Mouse (Mus musculus): Measurements from ENCODE around the gene Flot2. TPM values are rescaled to one million over a fixed set of nuclear protein-coding genes. Genes with fewer than 3 reads are reported as not detected.
A peak's percentile ranks its signal among the peaks of the same experiment; 100 is the strongest.

The Flot2 gene
- polyA plus RNA-seq, 1 experiment from 2014 or later: 112 TPM

DNA sequence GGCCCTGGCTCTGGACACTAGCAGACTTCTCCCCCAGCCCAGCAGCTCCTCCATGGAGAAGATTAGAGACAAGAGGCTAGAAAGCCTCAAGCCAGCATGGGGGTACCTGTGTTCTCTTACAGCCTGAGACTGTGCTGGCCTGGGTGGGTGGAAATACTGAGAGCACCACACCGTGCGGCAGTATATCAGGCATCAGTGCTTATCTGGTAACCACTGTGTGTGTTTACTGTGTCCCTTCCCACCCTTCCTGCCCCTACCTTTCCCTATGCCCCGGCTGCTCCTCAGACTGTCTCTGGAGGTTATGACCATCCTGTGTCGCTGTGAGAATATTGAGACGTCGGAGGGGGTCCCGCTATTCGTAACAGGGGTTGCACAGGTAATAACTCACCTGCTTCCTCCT, 15.3 kb downstream of the Flot2 start:
- peaks cover 13% of the 10 kb centered on the region for H3K36me3 ChIP-seq (ENCODE audit: control insufficient read depth, insufficient read depth)
- ATAC-seq (replicated peaks; ENCODE audit: extremely low read depth, insufficient read depth, low FRiP score): no peak
- H3K27me3 ChIP-seq (ENCODE audit: control insufficient read depth, insufficient read depth, low read length): no peaks in the 10 kb centered on the region
- 86% methylated on average over 8 of the region's 8 CpGs for WGBS
- no peaks in the 10 kb centered on the region for H3K4me1 ChIP-seq (ENCODE audit: control insufficient read depth, insufficient read depth, low read length)
- H3K27ac ChIP-seq (ENCODE audit: low read length): no peak overlapping the region
- no peak overlapping the region for H3K4me2 ChIP-seq (ENCODE audit: low read depth, low read length)
- no peak overlapping the region for H3K4me3 ChIP-seq (ENCODE audit: low read length)
- no peaks in the 10 kb centered on the region for H3K9me3 ChIP-seq (replicated peaks; ENCODE audit: control insufficient read depth, low read length)
- H3K9ac ChIP-seq (ENCODE audit: low read length): no peak overlapping the region

DNA sequence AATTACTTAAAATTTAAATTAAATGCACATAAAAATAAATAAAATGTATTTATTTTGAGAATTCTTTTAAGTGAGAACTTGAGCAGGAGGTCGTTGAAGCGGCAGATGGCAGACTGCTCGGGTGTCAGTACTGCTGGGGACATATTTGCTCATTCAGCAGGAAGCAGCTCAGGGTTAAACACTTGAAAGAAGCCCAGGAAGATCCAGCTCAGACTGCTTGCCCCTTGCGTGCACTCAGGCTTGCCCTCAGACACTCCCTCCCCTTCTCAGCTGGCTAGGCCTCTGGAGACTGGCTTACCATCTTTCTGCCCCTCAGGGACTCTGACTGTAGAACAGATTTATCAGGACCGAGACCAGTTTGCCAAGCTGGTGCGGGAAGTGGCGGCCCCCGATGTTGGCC, 19.2 kb downstream of the Flot2 start:
- Histone ChIP-seq H3K9ac (ENCODE audit: low read length) (no peak overlapping the region), H3K27me3 (ENCODE audit: control insufficient read depth, insufficient read depth, low read length) (no peaks in the 10 kb centered on the region), H3K4me2 (ENCODE audit: low read depth, low read length) (no peak overlapping the region), H3K4me1 (ENCODE audit: control insufficient read depth, insufficient read depth, low read length) (peaks cover 2% of the 10 kb centered on the region; the same call in 1 of the 2 replicates), H3K4me3 (ENCODE audit: low read length) (no peak overlapping the region), H3K27ac (ENCODE audit: low read length) (no peak overlapping the region), H3K9me3 (replicated peaks; ENCODE audit: control insufficient read depth, low read length) (no peaks in the 10 kb centered on the region), H3K36me3 (ENCODE audit: control insufficient read depth, insufficient read depth) (peaks cover 16% of the 10 kb centered on the region)
- no peak for ATAC-seq (replicated peaks; ENCODE audit: extremely low read depth, insufficient read depth, low FRiP score)
- WGBS: 83% methylated on average over 8 of the region's 8 CpGs

DNA sequence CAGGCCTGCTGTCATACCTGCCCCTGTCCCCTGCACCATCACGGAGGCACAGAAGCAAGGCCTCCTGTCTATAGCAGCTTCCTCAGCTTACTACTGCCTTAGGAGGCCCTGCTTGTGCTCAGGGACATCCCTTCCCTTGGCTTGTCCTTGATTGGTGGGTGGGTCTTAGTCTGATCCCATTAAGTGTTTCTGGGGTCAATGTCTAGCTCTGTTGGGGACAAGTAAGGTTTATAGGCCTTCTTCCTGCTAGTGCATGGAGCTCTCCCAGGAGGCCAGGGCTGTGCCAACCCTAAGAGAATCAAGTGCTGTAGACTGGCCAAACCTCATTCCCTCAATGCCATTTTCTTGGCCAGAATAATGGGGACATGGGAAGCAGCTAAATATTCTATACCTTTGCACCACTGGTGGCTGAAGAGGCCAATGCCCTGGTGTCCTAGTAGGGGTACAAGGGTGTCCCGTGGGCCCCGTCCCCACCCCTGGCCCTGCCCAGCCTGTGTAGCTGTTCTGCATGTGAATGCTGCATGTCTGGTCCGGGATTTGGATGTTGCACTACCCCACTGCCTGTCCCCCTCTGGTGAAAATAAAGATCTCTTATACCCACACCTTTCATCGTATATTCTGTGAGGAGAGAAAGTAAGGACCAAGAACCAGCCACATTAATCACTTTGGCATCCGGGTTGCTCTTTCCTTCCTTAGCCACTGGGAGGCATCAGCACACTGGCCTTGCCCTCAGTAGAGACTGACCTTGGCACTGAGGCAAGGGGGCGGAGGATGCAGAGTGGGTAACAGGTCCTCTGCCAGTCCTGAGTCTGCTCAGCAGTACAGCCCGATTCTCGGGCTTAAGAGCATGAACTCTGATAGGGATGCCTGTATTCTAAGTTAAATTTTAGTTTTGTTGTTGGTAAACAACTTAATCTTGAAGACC, 22.4 kb downstream of the Flot2 start:
- H3K9ac ChIP-seq (ENCODE audit: low read length): no peak overlapping the region
- H3K36me3 ChIP-seq (ENCODE audit: control insufficient read depth, insufficient read depth): peaks cover 13% of the 10 kb centered on the region
- H3K4me1 ChIP-seq (ENCODE audit: control insufficient read depth, insufficient read depth, low read length): peaks cover 2% of the 10 kb centered on the region; the same call in 1 of the 2 replicates
- H3K9me3 ChIP-seq (replicated peaks; ENCODE audit: control insufficient read depth, low read length): no peaks in the 10 kb centered on the region
- no peaks in the 10 kb centered on the region for H3K27me3 ChIP-seq (ENCODE audit: control insufficient read depth, insufficient read depth, low read length)
- H3K4me2 ChIP-seq (ENCODE audit: low read depth, low read length): no peak overlapping the region
- no peak overlapping the region for H3K27ac ChIP-seq (ENCODE audit: low read length)
- ATAC-seq (replicated peaks; ENCODE audit: extremely low read depth, insufficient read depth, low FRiP score): peak; percentile 91
- WGBS: 41% methylated on average over 9 of the region's 9 CpGs
- no peak overlapping the region for H3K4me3 ChIP-seq (ENCODE audit: low read length)

DNA sequence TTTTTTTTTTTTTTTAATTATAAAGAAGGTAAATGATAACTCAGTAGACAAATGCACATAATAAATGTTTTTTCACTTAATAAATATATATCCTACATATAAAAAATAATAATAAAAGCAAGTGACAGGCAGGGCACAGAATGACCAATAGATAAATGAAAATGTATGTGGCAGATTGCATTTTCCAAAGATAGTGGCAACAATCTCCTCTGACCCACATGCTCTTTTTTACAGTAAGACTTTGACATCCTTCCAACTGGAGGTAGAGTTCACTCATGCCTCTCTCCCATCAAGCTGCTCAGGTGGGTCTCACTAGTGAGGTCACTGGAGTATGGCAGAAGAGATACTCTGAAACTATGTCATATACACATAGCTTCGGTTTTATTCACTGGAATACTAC, 24.8 kb downstream of the Flot2 start:
- Histone ChIP-seq H3K27me3 (ENCODE audit: control insufficient read depth, insufficient read depth, low read length) (no peaks in the 10 kb centered on the region), H3K9me3 (replicated peaks; ENCODE audit: control insufficient read depth, low read length) (no peaks in the 10 kb centered on the region), H3K4me3 (ENCODE audit: low read length) (no peak overlapping the region), H3K36me3 (ENCODE audit: control insufficient read depth, insufficient read depth) (peaks cover 10% of the 10 kb centered on the region; the same call in 1 of the 2 replicates), H3K27ac (ENCODE audit: low read length) (no peak overlapping the region), H3K4me2 (ENCODE audit: low read depth, low read length) (no peak overlapping the region), H3K4me1 (ENCODE audit: control insufficient read depth, insufficient read depth, low read length) (peaks cover 2% of the 10 kb centered on the region; the same call in 1 of the 2 replicates), H3K9ac (ENCODE audit: low read length) (no peak overlapping the region)
- WGBS: 74% methylated on average over 1 of the region's 1 CpGs
- ATAC-seq (replicated peaks; ENCODE audit: extremely low read depth, insufficient read depth, low FRiP score): no peak

DNA sequence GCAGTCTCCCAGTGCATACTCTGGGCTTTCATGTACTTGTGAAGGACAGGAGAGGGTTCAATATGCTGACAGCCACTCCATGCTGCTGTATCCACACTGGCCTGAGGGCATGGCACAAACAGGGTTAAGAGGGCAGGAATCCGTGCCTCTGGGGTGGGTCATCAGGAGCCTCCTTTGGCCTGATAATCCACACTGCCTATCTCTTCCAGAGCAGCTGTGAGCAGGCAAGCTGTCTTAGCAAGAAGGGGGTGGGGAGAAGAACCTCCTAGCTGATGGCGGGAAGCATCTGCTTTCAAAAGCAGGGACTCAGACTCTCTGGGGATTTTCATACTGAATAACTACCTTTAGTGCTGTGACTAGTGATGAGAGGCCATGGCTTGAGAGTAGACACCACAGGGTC, 28.2 kb downstream of the Flot2 start:
- H3K9me3 ChIP-seq (replicated peaks; ENCODE audit: control insufficient read depth, low read length): no peaks in the 10 kb centered on the region
- H3K4me1 ChIP-seq (ENCODE audit: control insufficient read depth, insufficient read depth, low read length): no peaks in the 10 kb centered on the region
- H3K27ac ChIP-seq (ENCODE audit: low read length): no peak overlapping the region
- H3K36me3 ChIP-seq (ENCODE audit: control insufficient read depth, insufficient read depth): no peaks in the 10 kb centered on the region
- H3K4me2 ChIP-seq (ENCODE audit: low read depth, low read length): no peak overlapping the region
- ATAC-seq (replicated peaks; ENCODE audit: extremely low read depth, insufficient read depth, low FRiP score): no peak
- no peaks in the 10 kb centered on the region for H3K27me3 ChIP-seq (ENCODE audit: control insufficient read depth, insufficient read depth, low read length)
- WGBS: 32% methylated on average over 2 of the region's 2 CpGs
- no peak overlapping the region for H3K9ac ChIP-seq (ENCODE audit: low read length)
- no peak overlapping the region for H3K4me3 ChIP-seq (ENCODE audit: low read length)

DNA sequence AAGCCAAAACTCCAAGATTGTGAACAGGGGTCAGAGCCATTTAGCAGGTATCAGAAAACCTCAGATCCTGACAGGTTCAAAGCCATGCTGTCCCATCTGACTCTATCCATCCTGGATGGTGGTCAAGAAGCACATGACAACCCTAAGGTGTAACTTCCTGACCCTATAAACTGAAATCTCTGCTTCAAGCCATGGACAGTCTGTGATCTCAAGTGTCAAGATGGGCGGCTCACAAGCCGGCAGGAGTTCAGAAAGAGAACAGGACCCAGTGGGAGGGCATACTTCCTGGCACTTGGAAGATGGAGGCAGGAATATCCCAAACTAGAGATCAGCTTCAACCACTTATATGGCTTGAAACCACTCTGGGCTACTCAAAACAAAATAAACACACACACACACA, 28.9 kb downstream of the Flot2 start:
- Histone ChIP-seq H3K9ac (ENCODE audit: low read length) (no peak overlapping the region), H3K9me3 (replicated peaks; ENCODE audit: control insufficient read depth, low read length) (no peaks in the 10 kb centered on the region), H3K36me3 (ENCODE audit: control insufficient read depth, insufficient read depth) (no peaks in the 10 kb centered on the region), H3K27me3 (ENCODE audit: control insufficient read depth, insufficient read depth, low read length) (no peaks in the 10 kb centered on the region), H3K4me1 (ENCODE audit: control insufficient read depth, insufficient read depth, low read length) (no peaks in the 10 kb centered on the region), H3K4me2 (ENCODE audit: low read depth, low read length) (no peak overlapping the region), H3K27ac (ENCODE audit: low read length) (no peak overlapping the region), H3K4me3 (ENCODE audit: low read length) (no peak overlapping the region)
- ATAC-seq (replicated peaks; ENCODE audit: extremely low read depth, insufficient read depth, low FRiP score): no peak
- WGBS: 46% methylated on average over 2 of the region's 2 CpGs

DNA sequence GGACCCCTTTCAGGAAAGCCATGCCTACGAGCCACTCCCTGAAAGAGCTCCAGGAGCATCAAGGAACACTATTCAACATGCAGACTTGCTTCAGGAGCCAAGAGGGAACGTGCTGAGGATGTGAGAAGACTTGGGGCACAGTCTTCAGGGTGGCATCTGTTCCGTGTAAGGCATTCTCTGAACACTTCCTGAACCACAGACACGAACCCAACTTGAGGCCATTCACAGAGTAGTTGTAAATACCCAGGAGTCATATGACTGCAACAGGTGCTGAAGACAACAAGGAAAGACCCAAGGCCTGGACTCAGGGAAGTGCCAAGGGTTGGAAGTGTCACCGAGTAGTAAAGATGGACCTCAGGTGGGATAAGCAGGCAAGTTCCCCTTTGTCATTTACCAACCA, 29.8 kb downstream of the Flot2 start:
- ATAC-seq (replicated peaks; ENCODE audit: extremely low read depth, insufficient read depth, low FRiP score): no peak
- Histone ChIP-seq H3K27ac (ENCODE audit: low read length) (no peak overlapping the region), H3K36me3 (ENCODE audit: control insufficient read depth, insufficient read depth) (no peaks in the 10 kb centered on the region), H3K9me3 (replicated peaks; ENCODE audit: control insufficient read depth, low read length) (no peaks in the 10 kb centered on the region), H3K4me2 (ENCODE audit: low read depth, low read length) (no peak overlapping the region), H3K4me3 (ENCODE audit: low read length) (no peak overlapping the region), H3K4me1 (ENCODE audit: control insufficient read depth, insufficient read depth, low read length) (no peaks in the 10 kb centered on the region), H3K9ac (ENCODE audit: low read length) (no peak overlapping the region), H3K27me3 (ENCODE audit: control insufficient read depth, insufficient read depth, low read length) (no peaks in the 10 kb centered on the region)
- 64% methylated on average over 5 of the region's 5 CpGs for WGBS

DNA sequence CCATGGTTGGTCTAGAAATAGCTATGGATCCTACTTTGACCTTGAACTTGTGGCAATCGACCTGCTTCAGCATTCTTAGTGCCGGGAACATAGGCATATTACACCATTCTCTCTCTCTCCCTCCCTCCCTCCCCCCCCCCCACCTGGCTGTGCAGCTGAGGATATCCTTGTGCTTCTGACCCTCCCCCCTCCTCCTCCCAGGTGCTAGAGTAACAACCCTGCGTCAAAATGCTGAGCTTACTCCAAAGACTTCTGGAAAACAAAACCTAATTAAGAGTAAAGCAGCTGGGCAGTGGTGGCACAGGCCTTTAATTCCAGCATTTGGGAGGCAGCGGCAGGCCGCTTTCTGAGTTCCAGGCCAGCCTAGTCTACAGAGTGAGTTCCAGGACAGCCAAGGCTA, 31.4 kb downstream of the Flot2 start:
- no peak overlapping the region for H3K9ac ChIP-seq (ENCODE audit: low read length)
- no peak overlapping the region for H3K4me2 ChIP-seq (ENCODE audit: low read depth, low read length)
- no peak overlapping the region for H3K27ac ChIP-seq (ENCODE audit: low read length)

DNA sequence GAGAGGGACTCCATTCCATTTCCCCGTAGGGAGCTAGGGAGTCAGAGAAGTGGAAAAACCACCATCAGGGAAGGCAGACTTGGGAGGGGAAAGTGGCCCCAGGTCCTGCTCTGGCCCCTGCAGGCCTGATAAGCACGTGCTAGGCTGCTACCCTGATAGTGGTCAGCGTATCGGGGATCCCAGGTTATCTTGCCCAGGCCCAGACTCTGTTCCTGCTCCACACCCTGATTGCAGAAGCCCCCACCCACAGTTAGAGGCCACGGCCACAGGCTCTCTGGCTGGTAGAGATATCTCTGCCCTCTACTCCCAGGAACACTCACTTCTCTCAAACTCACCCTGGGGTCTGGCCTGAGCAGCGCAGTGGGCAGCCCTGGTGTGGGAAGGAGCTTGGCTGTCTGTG, 31.9 kb downstream of the Flot2 start:
- ATAC-seq (replicated peaks; ENCODE audit: extremely low read depth, insufficient read depth, low FRiP score): no peak
- Histone ChIP-seq H3K27me3 (ENCODE audit: control insufficient read depth, insufficient read depth, low read length) (no peaks in the 10 kb centered on the region), H3K9ac (ENCODE audit: low read length) (no peak overlapping the region), H3K9me3 (replicated peaks; ENCODE audit: control insufficient read depth, low read length) (no peaks in the 10 kb centered on the region), H3K27ac (ENCODE audit: low read length) (no peak overlapping the region), H3K4me1 (ENCODE audit: control insufficient read depth, insufficient read depth, low read length) (no peaks in the 10 kb centered on the region), H3K4me2 (ENCODE audit: low read depth, low read length) (no peak overlapping the region), H3K4me3 (ENCODE audit: low read length) (no peak overlapping the region), H3K36me3 (ENCODE audit: control insufficient read depth, insufficient read depth) (peaks cover 10% of the 10 kb centered on the region)
- WGBS: 55% methylated on average over 6 of the region's 6 CpGs

More for the DNA sequence above, 31.4 kb downstream of the Flot2 start:
- H3K9me3 ChIP-seq (replicated peaks; ENCODE audit: control insufficient read depth, low read length): no peaks in the 10 kb centered on the region
- no peak overlapping the region for H3K4me3 ChIP-seq (ENCODE audit: low read length)
- WGBS: 76% methylated on average over 5 of the region's 5 CpGs
- no peaks in the 10 kb centered on the region for H3K4me1 ChIP-seq (ENCODE audit: control insufficient read depth, insufficient read depth, low read length)
- no peaks in the 10 kb centered on the region for H3K27me3 ChIP-seq (ENCODE audit: control insufficient read depth, insufficient read depth, low read length)
- no peak for ATAC-seq (replicated peaks; ENCODE audit: extremely low read depth, insufficient read depth, low FRiP score)
- H3K36me3 ChIP-seq (ENCODE audit: control insufficient read depth, insufficient read depth): peaks cover 5% of the 10 kb centered on the region

Data from heart, embryonic 16.5 days (tissue).